Mouse (Mus musculus): Measurements from ENCODE around the gene Irx5. TPM values are rescaled to one million over a fixed set of nuclear protein-coding genes. Genes with fewer than 3 reads are reported as not detected.
A peak's percentile ranks its signal among the peaks of the same experiment; 100 is the strongest.

The Irx5 gene
- polyA plus RNA-seq (2012; rRNA removed) (0.04 TPM in 2 replicates), polyA plus RNA-seq (2014; fragmentation: Nextera tagmentation; extraction: Ambion mirVana) (not detected in 2 replicates)

GRCm38 (mm10) chr8:92357398-92357981 is at the start of gene Irx5:
Gene Irx5 (plus strand): TSS chr8:92357625.
- H3K27me3 ChIP-seq (ENCODE audit: control insufficient read depth, insufficient read depth, low read length), result peaks cover 62% of the 10 kb centered on the region
- H3K4me2 ChIP-seq (ENCODE audit: low read depth), result peak within 1 kb of the TSS; percentile 89
- 2% methylated on average over 36 of the region's 47 CpGs for WGBS (ENCODE audit: insufficient replicate concordance)
- peaks cover 4 to 6% of the 10 kb centered on the region in 2 experiments; a peak in 3 of 4 replicates for H3K4me1 ChIP-seq (replicated peaks; ENCODE audit: control insufficient read depth in 2 of 2, insufficient read depth in 2 of 2, low read length in 1 of 2)
- TF ChIP-seq CTCF (IDR thresholded peaks at IDR 0.05; ENCODE audit: low read depth) (no peak), EP300 (IDR thresholded peaks at IDR 0.05; ENCODE audit: low read depth) (no peak)
- no peak for ATAC-seq (ENCODE audit: insufficient read depth)
- H3K4me3 ChIP-seq (ENCODE audit: insufficient read depth in 1 of 2, low read depth in 2 of 2, low read length in 2 of 2), result peak within 1 kb of the TSS; percentile 52 to 68
- H3K27ac ChIP-seq, result no peak within 1 kb of the TSS
- no peaks in the 10 kb centered on the region for H3K36me3 ChIP-seq (replicated peaks; ENCODE audit: control insufficient read depth, insufficient read depth, low read depth)
- no peaks in the 10 kb centered on the region for H3K9me3 ChIP-seq (ENCODE audit: control insufficient read depth, low read length)
- no peak within 1 kb of the TSS for H3K9ac ChIP-seq (replicated peaks)
- no peak for DNase-seq (ENCODE audit: low read depth in 3 of 3, low spot score in 3 of 3)

- no peaks in the 10 kb centered on the region for H3K36me3 ChIP-seq (replicated peaks; ENCODE audit: control insufficient read depth, insufficient read depth, low read depth)
- no peak overlapping the region for H3K9ac ChIP-seq (replicated peaks)
- TF ChIP-seq EP300 (IDR thresholded peaks at IDR 0.05; ENCODE audit: low read depth) (no peak), CTCF (IDR thresholded peaks at IDR 0.05; ENCODE audit: low read depth) (no peak)
- H3K27ac ChIP-seq, result no peak overlapping the region
- no peak overlapping the region for H3K4me3 ChIP-seq (ENCODE audit: insufficient read depth in 1 of 2, low read depth in 2 of 2, low read length in 2 of 2)
- DNase-seq (ENCODE audit: low read depth in 3 of 3, low spot score in 3 of 3) (no peak), ATAC-seq (ENCODE audit: insufficient read depth) (no peak)
- 18% methylated on average over 7 of the region's 7 CpGs for WGBS (ENCODE audit: insufficient replicate concordance)
- H3K27me3 ChIP-seq (ENCODE audit: control insufficient read depth, insufficient read depth, low read length), result no peaks in the 10 kb centered on the region
- no peaks in the 10 kb centered on the region; a peak in 1 of 4 replicates for H3K4me1 ChIP-seq (replicated peaks; ENCODE audit: control insufficient read depth in 2 of 2, insufficient read depth in 2 of 2, low read length in 1 of 2)
- H3K4me2 ChIP-seq (ENCODE audit: low read depth), result no peak overlapping the region
- no peaks in the 10 kb centered on the region for H3K9me3 ChIP-seq (ENCODE audit: control insufficient read depth, low read length)
These were observed 45.2 kb upstream of the Irx5 start for GRCm38 (mm10) chr8:92312178-92312577.

- ATAC-seq (ENCODE audit: insufficient read depth) (no peak), DNase-seq (ENCODE audit: low read depth in 3 of 3, low spot score in 3 of 3) (no peak)
- no peak overlapping the region for H3K9ac ChIP-seq (replicated peaks)
- WGBS (ENCODE audit: insufficient replicate concordance), result 51% methylated on average over 3 of the region's 3 CpGs
- H3K4me3 ChIP-seq (ENCODE audit: insufficient read depth in 1 of 2, low read depth in 2 of 2, low read length in 2 of 2), result no peak overlapping the region
- no peaks in the 10 kb centered on the region for H3K36me3 ChIP-seq (replicated peaks; ENCODE audit: control insufficient read depth, insufficient read depth, low read depth)
- H3K4me1 ChIP-seq (replicated peaks; ENCODE audit: control insufficient read depth in 2 of 2, insufficient read depth in 2 of 2, low read length in 1 of 2), result no peaks in the 10 kb centered on the region; a peak in 1 of 4 replicates
- TF ChIP-seq CTCF (IDR thresholded peaks at IDR 0.05; ENCODE audit: low read depth) (no peak), EP300 (IDR thresholded peaks at IDR 0.05; ENCODE audit: low read depth) (no peak)
- H3K4me2 ChIP-seq (ENCODE audit: low read depth), result no peak overlapping the region
- no peak overlapping the region for H3K27ac ChIP-seq
- H3K27me3 ChIP-seq (ENCODE audit: control insufficient read depth, insufficient read depth, low read length), result no peaks in the 10 kb centered on the region
- no peaks in the 10 kb centered on the region for H3K9me3 ChIP-seq (ENCODE audit: control insufficient read depth, low read length)
These were observed 43.7 kb upstream of the Irx5 start for GRCm38 (mm10) chr8:92313707-92314106.

- Histone ChIP-seq H3K4me3 (ENCODE audit: insufficient read depth in 1 of 2, low read depth in 2 of 2, low read length in 2 of 2) (no peak overlapping the region), H3K9me3 (ENCODE audit: control insufficient read depth, low read length) (no peaks in the 10 kb centered on the region), H3K27me3 (ENCODE audit: control insufficient read depth, insufficient read depth, low read length) (no peaks in the 10 kb centered on the region), H3K4me1 (replicated peaks; ENCODE audit: control insufficient read depth in 2 of 2, insufficient read depth in 2 of 2, low read length in 1 of 2) (no peaks in the 10 kb centered on the region), H3K27ac (no peak overlapping the region), H3K4me2 (ENCODE audit: low read depth) (no peak overlapping the region), H3K36me3 (replicated peaks; ENCODE audit: control insufficient read depth, insufficient read depth, low read depth) (no peaks in the 10 kb centered on the region), H3K9ac (replicated peaks) (no peak overlapping the region)
- WGBS (ENCODE audit: insufficient replicate concordance), result 72% methylated on average over 7 of the region's 7 CpGs
- no peak for DNase-seq (ENCODE audit: low read depth in 3 of 3, low spot score in 3 of 3)
- TF ChIP-seq CTCF (IDR thresholded peaks at IDR 0.05; ENCODE audit: low read depth), result no peak
- no peak for TF ChIP-seq EP300 (IDR thresholded peaks at IDR 0.05; ENCODE audit: low read depth)
- ATAC-seq (ENCODE audit: insufficient read depth), result no peak
These were observed 33.7 kb upstream of the Irx5 start for GRCm38 (mm10) chr8:92323751-92324150.

GRCm38 (mm10) chr8:92327176-92327575 is 30.2 kb upstream of the Irx5 start:
- DNase-seq (ENCODE audit: low read depth in 3 of 3, low spot score in 3 of 3) (no peak), ATAC-seq (ENCODE audit: insufficient read depth) (no peak)
- no peaks in the 10 kb centered on the region for H3K9me3 ChIP-seq (ENCODE audit: control insufficient read depth, low read length)
- H3K4me2 ChIP-seq (ENCODE audit: low read depth), result no peak overlapping the region
- H3K36me3 ChIP-seq (replicated peaks; ENCODE audit: control insufficient read depth, insufficient read depth, low read depth), result no peaks in the 10 kb centered on the region
- no peaks in the 10 kb centered on the region for H3K4me1 ChIP-seq (replicated peaks; ENCODE audit: control insufficient read depth in 2 of 2, insufficient read depth in 2 of 2, low read length in 1 of 2)
- no peak overlapping the region for H3K4me3 ChIP-seq (ENCODE audit: insufficient read depth in 1 of 2, low read depth in 2 of 2, low read length in 2 of 2)
- TF ChIP-seq EP300 (IDR thresholded peaks at IDR 0.05; ENCODE audit: low read depth) (no peak), CTCF (IDR thresholded peaks at IDR 0.05; ENCODE audit: low read depth) (peak; percentile 33)
- no peaks in the 10 kb centered on the region for H3K27me3 ChIP-seq (ENCODE audit: control insufficient read depth, insufficient read depth, low read length)
- WGBS (ENCODE audit: insufficient replicate concordance), result 72% methylated on average over 2 of the region's 2 CpGs
- no peak overlapping the region for H3K27ac ChIP-seq
- H3K9ac ChIP-seq (replicated peaks), result no peak overlapping the region

All from liver, embryonic 14.5 days (tissue).